Mouse (Mus musculus) ES-E14 (cell line): ENCODE results near the gene Ascc1.
A peak's percentile ranks its signal among the peaks of the same experiment; 100 is the strongest.

Source experiments
- CHD2 ChIP-seq: IDR thresholded peaks from 2 replicates; pipeline ENCODE4 v1.6.1; 2014; ENCODE audit warnings: mild to moderate bottlenecking, low read depth, low read length, inconsistent platforms
- HCFC1 ChIP-seq: IDR thresholded peaks from 2 replicates; pipeline ENCODE4 v1.6.1; 2012; ENCODE audit warnings: low read length, inconsistent platforms, borderline replicate concordance; ENCODE audit not compliant: insufficient read depth
- MAFK ChIP-seq: IDR thresholded peaks from 2 replicates; pipeline ENCODE4 v1.6.1; 2014; ENCODE audit warnings: mild to moderate bottlenecking, low read depth, low read length, inconsistent platforms; ENCODE audit not compliant: insufficient read depth
- ZC3H11A ChIP-seq: IDR thresholded peaks from 2 replicates; pipeline ENCODE4 v1.6.1; 2012; ENCODE audit warnings: low read depth, mild to moderate bottlenecking, inconsistent platforms, low read length, borderline replicate concordance

DNA sequence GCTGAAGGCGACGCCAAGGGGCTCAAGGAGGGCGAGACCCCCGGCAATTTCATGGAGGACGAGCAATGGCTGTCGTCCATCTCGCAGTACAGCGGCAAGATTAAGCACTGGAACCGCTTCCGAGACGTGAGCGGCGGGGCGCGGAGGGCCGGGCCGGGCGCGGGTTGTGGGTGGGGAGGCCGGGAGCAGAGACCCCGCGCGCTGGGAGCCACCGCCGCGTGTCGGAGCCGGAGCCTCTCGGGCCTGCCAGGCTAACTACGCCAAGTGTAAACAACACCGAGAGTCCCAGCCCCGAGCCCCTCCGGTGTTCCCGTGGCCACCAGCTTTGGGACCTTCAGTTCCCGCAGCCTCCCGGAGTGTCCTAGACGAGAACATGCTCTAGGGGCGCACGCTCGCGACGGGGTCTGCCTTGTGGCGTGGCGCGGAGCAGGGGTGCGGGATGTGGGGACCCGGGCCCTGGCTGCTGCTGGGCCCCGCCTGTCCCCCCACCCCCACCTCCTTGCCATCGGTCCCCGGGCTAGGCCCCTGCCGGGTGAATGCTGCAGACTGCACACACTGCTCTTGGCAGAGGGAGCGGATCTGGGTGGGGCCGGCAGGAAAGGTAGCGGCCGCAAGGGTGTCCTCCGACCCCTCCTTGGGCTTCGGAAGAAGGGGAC lies 104.1 kb downstream of the Ascc1 start:
- 0 out of 2 replicates have a peak, but pooled peaks have one; percentile 23 for TF ChIP-seq HCFC1
- TF ChIP-seq CHD2 = no peak
- TF ChIP-seq MAFK = no peak
- no peak for TF ChIP-seq ZC3H11A
